Mouse (Mus musculus) gastrocnemius, adult 2 months (tissue): ENCODE measurements at regions not wholly inside any gene's neighbourhood (a gene's known extent, or its start where the extent isn't known, plus 50 kb on each side); places are given as distances from the start of the nearest gene placed in this dataset.

Experiments used
- DNase-seq: peaks from one replicate; pipeline ENCODE4 v3.0.0; 2022
- H3K27ac ChIP-seq: fragments of 200-600 bp; 2 replicates; pipeline ENCODE4 v1.8.1; 2022; ENCODE audit warnings: mild to moderate bottlenecking
- H3K4me3 ChIP-seq: fragments of 200-600 bp; 2 replicates; pipeline ENCODE4 v1.8.1; 2022; ENCODE audit warnings: mild to moderate bottlenecking, moderate library complexity
- CTCF ChIP-seq: fragments of 200-600 bp; IDR thresholded peaks from 2 replicates; pipeline ENCODE4 v1.8.1; 2022; ENCODE audit warnings: antibody characterized with exemption, mild to moderate bottlenecking, moderate library complexity
- intact Hi-C: fragments of 180-260 bp; cut with DNase I; formaldehyde crosslinking; loops from one replicate; pipeline ENCODE4 v1.15.1; 2025

- no peak for TF ChIP-seq CTCF
- intact Hi-C loops: no loop called here
- no peak for DNase-seq
- Histone ChIP-seq H3K27ac (no peak overlapping the region), H3K4me3 (no peak overlapping the region)
Measured at GRCm38 (mm10) chr1:127045711-127046420, 158.9 kb upstream of the Mgat5 start.

GRCm38 (mm10) chr1:127034748-127035147 lies 170.1 kb upstream of the Mgat5 start:
- Histone ChIP-seq H3K4me3 (no peak overlapping the region), H3K27ac (no peak overlapping the region)
- intact Hi-C loops: no loop called here
- TF ChIP-seq CTCF: no peak
- no peak for DNase-seq

- DNase-seq: no peak
- TF ChIP-seq CTCF: no peak
- intact Hi-C loops: no loop called here
- H3K27ac ChIP-seq: no peak overlapping the region
- no peak overlapping the region for H3K4me3 ChIP-seq
Measured at GRCm38 (mm10) chr1:127031563-127031962, 173.3 kb upstream of the Mgat5 start.

GRCm38 (mm10) chr1:127028872-127029497 lies 175.8 kb upstream of the Mgat5 start:
- Histone ChIP-seq H3K27ac (no peak overlapping the region), H3K4me3 (no peak overlapping the region)
- intact Hi-C loops: no loop called here
- no peak for TF ChIP-seq CTCF
- no peak for DNase-seq

- TF ChIP-seq CTCF: no peak
- no peak overlapping the region for H3K4me3 ChIP-seq
- no peak overlapping the region for H3K27ac ChIP-seq
- intact Hi-C loops: no loop called here
- DNase-seq: no peak
Measured at GRCm38 (mm10) chr1:127023100-127023499, 181.7 kb upstream of the Mgat5 start.

- DNase-seq: no peak
- no peak overlapping the region for H3K27ac ChIP-seq
- intact Hi-C loops: loop anchor here (10.0 kb wide), 1 partner anchor 187 kb away; the partner anchor contains the start of gene Mgat5
- no peak overlapping the region for H3K4me3 ChIP-seq
- peak; percentile 8; the same call in 1 of the 2 replicates for TF ChIP-seq CTCF
Measured at GRCm38 (mm10) chr1:127017698-127018097, 187.1 kb upstream of the Nckap5 start.

- intact Hi-C loops: loop anchor here (10.0 kb wide), 1 partner anchor 189 kb away; the partner anchor contains the start of gene Mgat5
Measured at GRCm38 (mm10) chr1:127015894-127016245, 185.3 kb upstream of the Nckap5 start.

GRCm38 (mm10) chr1:127015042-127015893 lies 184.7 kb upstream of the Nckap5 start:
- DNase-seq: no peak
- intact Hi-C loops: loop anchor here (10.0 kb wide), 1 partner anchor 190 kb away; the partner anchor contains the start of gene Mgat5
- H3K27ac ChIP-seq: no peak overlapping the region
- TF ChIP-seq CTCF: no peak
- no peak overlapping the region for H3K4me3 ChIP-seq

More at GRCm38 (mm10) chr1:127015894-127016245, 185.3 kb upstream of the Nckap5 start:
- no peak overlapping the region for H3K27ac ChIP-seq
- no peak for TF ChIP-seq CTCF
- DNase-seq: no peak
- no peak overlapping the region for H3K4me3 ChIP-seq

GRCm38 (mm10) chr1:127011901-127012300 lies 181.3 kb upstream of the Nckap5 start:
- TF ChIP-seq CTCF: peak; percentile 72
- DNase-seq: no peak
- no peak overlapping the region for H3K4me3 ChIP-seq
- H3K27ac ChIP-seq: no peak overlapping the region
- intact Hi-C loops: loop anchor here (2.0 to 10.0 kb wide), 2 partner anchors 193 to 447 kb away; partner anchors contain the start of gene Mgat5

GRCm38 (mm10) chr1:127009699-127010098 lies 179.1 kb upstream of the Nckap5 start:
- intact Hi-C loops: loop anchor here (10.0 kb wide), 1 partner anchor 195 kb away; the partner anchor contains the start of gene Mgat5
- H3K4me3 ChIP-seq: no peak overlapping the region
- TF ChIP-seq CTCF: no peak
- no peak overlapping the region for H3K27ac ChIP-seq
- no peak for DNase-seq

GRCm38 (mm10) chr1:127001700-127002099 lies 171.1 kb upstream of the Nckap5 start:
- Histone ChIP-seq H3K4me3 (no peak overlapping the region), H3K27ac (no peak overlapping the region)
- no peak for DNase-seq
- intact Hi-C loops: no loop called here
- TF ChIP-seq CTCF: no peak

GRCm38 (mm10) chr1:126993061-126993640 lies 162.6 kb upstream of the Nckap5 start:
- TF ChIP-seq CTCF: peak; percentile 77
- no peak for DNase-seq
- Histone ChIP-seq H3K4me3 (no peak overlapping the region), H3K27ac (no peak overlapping the region)
- intact Hi-C loops: no loop called here
